Mouse (Mus musculus) liver, embryonic 14.5 days (tissue): ENCODE data around the gene Gab2. TPM values are rescaled to one million over a fixed set of nuclear protein-coding genes. Genes with fewer than 3 reads are reported as not detected.
A peak's percentile ranks its signal among the peaks of the same experiment; 100 is the strongest.

ENCODE experiments used
- ATAC-seq: fragments of 200-750 bp; cut with Nextera tagmentation; 2 replicates; pipeline ENCODE4 v1.8.0; 2017; ENCODE audit warnings: moderate number of reproducible peaks, mild to moderate bottlenecking, moderate library complexity; ENCODE audit not compliant: insufficient read depth
- DNase-seq, 3 experiments: peaks; one replicate each; pipeline ENCODE4 v3.0.0-alpha.2; 2012 to 2013; ENCODE audit warnings: low read depth in 3 of 3, low spot score in 3 of 3
- H3K27ac ChIP-seq: fragments of 300-500 bp; sonication (generic); 2 replicates; pipeline ENCODE4 v1.5.1; 2014; ENCODE audit warnings: moderate library complexity, mild to moderate bottlenecking, control low read depth, inconsistent platforms
- H3K27me3 ChIP-seq: fragments of 300-500 bp; sonication (generic); 2 replicates; pipeline ENCODE4 v1.6.1; 2014; ENCODE audit warnings: mild to moderate bottlenecking, low read length, moderate library complexity; ENCODE audit not compliant: control insufficient read depth, insufficient read depth
- H3K36me3 ChIP-seq: fragments of 300-500 bp; sonication (generic); replicated peaks from 2 replicates; pipeline ENCODE4 v1.6.1; 2014; ENCODE audit warnings: low read depth; ENCODE audit not compliant: control insufficient read depth, insufficient read depth
- H3K4me1 ChIP-seq, 2 experiments: fragments of 200-500 bp in 1 of 2; fragments of 300-500 bp in 1 of 2; sonication (generic) in 1 of 2; replicated peaks; 2 replicates each; pipeline ENCODE4 v1.6.1; 2012 to 2014; ENCODE audit warnings: antibody characterized with exemption in 1 of 2, inconsistent platforms in 1 of 2, low read length in 1 of 2; ENCODE audit not compliant: control insufficient read depth in 2 of 2, insufficient read depth in 2 of 2
- H3K4me2 ChIP-seq: fragments of 300-500 bp; sonication (generic); 2 replicates; pipeline ENCODE4 v1.6.1; 2014; ENCODE audit warnings: low read depth, mild to moderate bottlenecking, control low read depth, moderate library complexity
- H3K4me3 ChIP-seq, 2 experiments: fragments of 200-500 bp in 1 of 2; fragments of 300-500 bp in 1 of 2; sonication (generic) in 1 of 2; 2 replicates each; pipeline ENCODE4 v1.5.1; 2012 to 2014; ENCODE audit warnings: low read depth in 2 of 2, low read length in 2 of 2, mild to moderate bottlenecking in 2 of 2, control low read depth in 1 of 2, inconsistent platforms in 1 of 2, moderate library complexity in 1 of 2; ENCODE audit not compliant: insufficient read depth in 1 of 2
- H3K9ac ChIP-seq: fragments of 300-500 bp; sonication (generic); replicated peaks from 2 replicates; pipeline ENCODE4 v1.6.1; 2014; ENCODE audit warnings: mild to moderate bottlenecking, control low read depth, moderate library complexity
- H3K9me3 ChIP-seq: fragments of 300-500 bp; sonication (generic); 2 replicates; pipeline ENCODE4 v1.6.1; 2016; ENCODE audit warnings: low read length, mixed read lengths; ENCODE audit not compliant: control insufficient read depth
- CTCF ChIP-seq: IDR thresholded peaks from 2 replicates; pipeline ENCODE4 v1.5.1; 2016; ENCODE audit warnings: antibody characterized with exemption, low read depth, control low read depth
- EP300 ChIP-seq: IDR thresholded peaks from 2 replicates; pipeline ENCODE4 v1.6.1; 2016; ENCODE audit warnings: antibody characterized with exemption, low read depth
- WGBS: fragments of 180-500 bp; shearing (Covaris S2); extraction: QIAGEN DNeasy Blood & Tissue Kit; methylation state at CpG from one replicate; pipeline ENCODE4 v1.1.7; 2014; ENCODE audit not compliant: insufficient replicate concordance; 5-methylcytosine and 5-hydroxymethylcytosine counted together
- polyA plus RNA-seq, 2 experiments: library from polyadenylated mRNA; depleted of rRNA in 1 of 2; stranded (reverse) in 1 of 2; unstranded in 1 of 2; fragments of >200 nt; fragmentation: Nextera tagmentation in 1 of 2; extraction: Ambion mirVana in 1 of 2; gene quantifications; 2 replicates each; pipeline versions ENCODE4 v1.2.1 to v1.2.3; 2012 to 2014

Gab2 gene
- polyA plus RNA-seq, 2 experiments, result 1.9 to 2.4 TPM

DNA sequence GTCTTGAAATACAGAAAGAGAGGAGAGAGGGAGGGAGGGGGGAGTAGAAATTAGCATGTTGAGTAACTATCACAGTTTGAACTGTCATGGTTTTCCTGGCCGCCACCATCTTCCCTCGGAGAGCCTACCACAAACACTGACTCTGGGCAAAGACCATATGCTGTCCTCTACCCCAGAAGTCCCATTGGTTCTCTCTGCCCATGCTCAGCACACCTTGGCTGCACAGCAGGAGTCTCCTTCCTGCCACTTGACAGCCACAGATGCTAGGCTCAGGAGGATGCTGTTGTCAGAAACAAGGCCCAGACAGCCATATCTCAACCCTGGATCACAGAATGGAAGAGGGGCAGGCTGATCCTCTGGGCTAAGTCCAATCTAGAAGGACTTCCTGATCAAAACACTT, 253.0 kb downstream of the Gab2 start:
- Histone ChIP-seq H3K27me3 (no peaks in the 10 kb centered on the region), H3K4me2 (no peak overlapping the region), H3K9ac (no peak overlapping the region), H3K4me3 (no peak overlapping the region), H3K36me3 (no peaks in the 10 kb centered on the region), H3K4me1 (peaks cover 5 to 12% of the 10 kb centered on the region in 2 experiments), H3K27ac (no peak overlapping the region), H3K9me3 (no peaks in the 10 kb centered on the region)
- TF ChIP-seq EP300, result no peak
- no peak for TF ChIP-seq CTCF
- ATAC-seq, result no peak
- 58% methylated on average over 2 of the region's 2 CpGs for WGBS
- DNase-seq, result no peak

DNA sequence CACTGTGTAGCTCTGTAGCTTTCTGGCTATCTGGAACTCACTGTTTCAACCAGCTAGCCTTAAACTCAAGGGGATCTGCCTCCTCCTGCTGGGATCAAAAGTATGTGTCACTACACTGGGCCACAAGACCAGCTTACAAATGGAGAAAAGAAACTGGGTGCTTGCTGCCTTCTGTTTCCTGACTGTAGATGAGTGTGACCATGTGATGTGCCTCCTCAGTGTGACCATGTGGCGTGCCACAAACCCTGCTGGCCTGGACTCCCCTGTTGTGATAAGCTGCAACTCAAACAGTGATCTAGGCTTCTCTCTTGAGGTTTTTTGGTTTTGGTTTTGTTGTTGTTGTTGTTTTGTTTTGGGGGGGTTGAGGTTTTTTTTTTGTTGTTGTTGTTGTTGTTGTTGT, 255.3 kb downstream of the Gab2 start:
- ATAC-seq (no peak), DNase-seq (no peak)
- Histone ChIP-seq H3K27me3 (no peaks in the 10 kb centered on the region), H3K9ac (no peak overlapping the region), H3K27ac (no peak overlapping the region), H3K36me3 (no peaks in the 10 kb centered on the region), H3K4me2 (no peak overlapping the region), H3K9me3 (no peaks in the 10 kb centered on the region), H3K4me1 (peaks cover 7 to 17% of the 10 kb centered on the region in 2 experiments), H3K4me3 (no peak overlapping the region)
- TF ChIP-seq EP300 (no peak), CTCF (no peak)
- WGBS, result 21% methylated on average over 1 of the region's 1 CpGs

GRCm38 (mm10) chr7:97338593-97338992, 257.2 kb downstream of the Gab2 start:
- no peak overlapping the region for H3K4me2 ChIP-seq
- no peak for ATAC-seq
- no peak overlapping the region for H3K27ac ChIP-seq
- no peaks in the 10 kb centered on the region for H3K36me3 ChIP-seq
- H3K4me3 ChIP-seq, result no peak overlapping the region
- no peaks in the 10 kb centered on the region for H3K9me3 ChIP-seq
- no peak overlapping the region for H3K9ac ChIP-seq
- 64% methylated on average over 4 of the region's 4 CpGs for WGBS
- TF ChIP-seq CTCF (no peak), EP300 (no peak)
- DNase-seq, result no peak
- H3K27me3 ChIP-seq, result no peaks in the 10 kb centered on the region
- peaks cover 5 to 15% of the 10 kb centered on the region in 2 experiments for H3K4me1 ChIP-seq

- Histone ChIP-seq H3K27me3 (no peaks in the 10 kb centered on the region), H3K9me3 (no peaks in the 10 kb centered on the region), H3K9ac (no peak overlapping the region), H3K4me3 (no peak overlapping the region), H3K4me2 (no peak overlapping the region), H3K4me1 (peaks cover 5 to 15% of the 10 kb centered on the region in 2 experiments), H3K27ac (no peak overlapping the region), H3K36me3 (no peaks in the 10 kb centered on the region)
- 82% methylated on average over 7 of the region's 7 CpGs for WGBS
- TF ChIP-seq CTCF (0 out of 2 replicates have a peak, but pooled peaks have one; percentile 6), EP300 (no peak)
- DNase-seq, result no peak
- ATAC-seq, result no peak
Observed at GRCm38 (mm10) chr7:97339623-97340022, 258.2 kb downstream of the Gab2 start.

- Histone ChIP-seq H3K4me1 (peaks cover 7 to 17% of the 10 kb centered on the region in 2 experiments), H3K4me2 (no peak overlapping the region), H3K9ac (no peak overlapping the region), H3K27ac (no peak overlapping the region), H3K36me3 (no peaks in the 10 kb centered on the region), H3K4me3 (no peak overlapping the region), H3K9me3 (no peaks in the 10 kb centered on the region), H3K27me3 (no peaks in the 10 kb centered on the region)
- ATAC-seq, result no peak; the same call in 1 of the 2 replicates
- WGBS, result 38% methylated on average over 18 of the region's 18 CpGs
- TF ChIP-seq CTCF (no peak), EP300 (peak; percentile 38; the same call in 1 of the 2 replicates)
- DNase-seq, result peak in 1 of 3 experiments; percentile 44
Observed at GRCm38 (mm10) chr7:97340907-97341849, 259.8 kb downstream of the Gab2 start.
